9 mouse cellular contexts compared by ENCODE assay signal in genomic region chr8:84973803-84974542, GRCm38 (mm10). TPM values are rescaled to one million over a fixed set of nuclear protein-coding genes. Genes with fewer than 3 reads are reported as not detected.
DNase-seq lines count a peak whose midpoint lies in the region; ATAC-seq and TF ChIP-seq lines count a peak whose summit lies in the region.
"Had no signal": no experiment of that assay in that cellular context is flagged by ENCODE, and none has a peak within 500 bp of the region (broad histone marks: within the 10 kb centered on the region; RNA-seq: fewer than 3 reads in every experiment).

No protein-coding gene starts in this region.

- ATAC-seq in hindbrain, embryonic 11.5 days (ENCODE audit: low FRiP score): no peak
- ATAC-seq in hindbrain, embryonic 16.5 days: no peak
- no peak for ATAC-seq in heart, embryonic 13.5 days (ENCODE audit: extremely low read depth, insufficient number of reproducible peaks, low FRiP score, low TSS enrichment)
- no peak for ATAC-seq in neural tube, embryonic 12.5 days (ENCODE audit: low FRiP score, low read depth)

- no peak overlapping the region for H3K4me3 ChIP-seq in hindbrain, embryonic 11.5 days (ENCODE audit: low read depth, low read length)
- H3K4me3 ChIP-seq in hindbrain, embryonic 16.5 days (ENCODE audit: low read length): no peak overlapping the region
- H3K4me3 ChIP-seq in ES-Bruce4 (ENCODE audit: low read depth, low read length): no peak overlapping the region
- H3K4me3 ChIP-seq in heart, embryonic 13.5 days: peak overlapping the region; percentile 21; the same call in 1 of the 2 replicates
- H3K4me3 ChIP-seq in neural tube, embryonic 12.5 days: no peak overlapping the region

- TF ChIP-seq POLR2A in ES-Bruce4 (IDR thresholded peaks at IDR 0.05; ENCODE audit: insufficient read depth, low read length): no peak

- no peak overlapping the region for H3K9ac ChIP-seq in hindbrain, embryonic 11.5 days (ENCODE audit: low read depth, low read length)
- no peak overlapping the region for H3K9ac ChIP-seq in hindbrain, embryonic 16.5 days (ENCODE audit: low read depth, low read length)
- no peak overlapping the region for H3K9ac ChIP-seq in ES-Bruce4 (ENCODE audit: low read depth, poor library complexity, severe bottlenecking)
- H3K9ac ChIP-seq in heart, embryonic 13.5 days: no peak overlapping the region
- no peak overlapping the region for H3K9ac ChIP-seq in neural tube, embryonic 12.5 days

- no peak overlapping the region for H3K27ac ChIP-seq in hindbrain, embryonic 11.5 days (ENCODE audit: low read depth, low read length)
- no peak overlapping the region for H3K27ac ChIP-seq in hindbrain, embryonic 16.5 days (ENCODE audit: low read depth, low read length)
- H3K27ac ChIP-seq in ES-Bruce4 (ENCODE audit: insufficient read depth, low read length): no peak overlapping the region; the same call in 1 of the 2 replicates
- H3K27ac ChIP-seq in heart, embryonic 13.5 days (replicated peaks): peak overlapping the region; percentile 4; the same call in 1 of the 2 replicates
- H3K27ac ChIP-seq in neural tube, embryonic 12.5 days: no peak overlapping the region

- H3K4me1 ChIP-seq in hindbrain, embryonic 11.5 days (replicated peaks; ENCODE audit: control insufficient read depth, insufficient read depth, low read length): peaks cover 19% of the 10 kb centered on the region; the same call in 1 of the 2 replicates
- H3K4me1 ChIP-seq in hindbrain, embryonic 16.5 days (ENCODE audit: control insufficient read depth, insufficient read depth, low read depth, low read length): peaks cover 44% of the 10 kb centered on the region
- H3K4me1 ChIP-seq in ES-Bruce4 (ENCODE audit: control insufficient read depth, insufficient read depth, low read length): no peaks in the 10 kb centered on the region
- peaks cover 51% of the 10 kb centered on the region for H3K4me1 ChIP-seq in heart, embryonic 13.5 days
- H3K4me1 ChIP-seq in neural tube, embryonic 12.5 days: peaks cover 49% of the 10 kb centered on the region

- peak; percentile 68 for DNase-seq in hindbrain, embryonic 11.5 days (ENCODE audit: low spot score)
- peak; percentile 81 for DNase-seq in adrenal gland, postnatal 25 days
- DNase-seq in liver: peak; percentile 48
- DNase-seq in layer of hippocampus, adult 9-10 months (ENCODE audit: low spot score): no peak

- WGBS in hindbrain, embryonic 11.5 days: 73% methylated on average over 4 of the region's 4 CpGs
- 65% methylated on average over 4 of the region's 4 CpGs for WGBS in hindbrain, embryonic 16.5 days
- 63% methylated on average over 4 of the region's 4 CpGs for WGBS in heart, embryonic 13.5 days
- WGBS in neural tube, embryonic 12.5 days: 64% methylated on average over 4 of the region's 4 CpGs

- H3K4me2 ChIP-seq in hindbrain, embryonic 11.5 days (replicated peaks; ENCODE audit: low read depth, low read length): no peak overlapping the region
- no peak overlapping the region for H3K4me2 ChIP-seq in hindbrain, embryonic 16.5 days (ENCODE audit: low read length)
- peak overlapping the region; percentile 99 for H3K4me2 ChIP-seq in heart, embryonic 13.5 days
- H3K4me2 ChIP-seq in neural tube, embryonic 12.5 days (replicated peaks): 0 out of 2 replicates have a peak overlapping the region, but pooled peaks have one; percentile 12

- peak; percentile 29 for TF ChIP-seq CTCF in ES-Bruce4 (IDR thresholded peaks at IDR 0.05; ENCODE audit: low read depth, low read length)

- H3K36me3 ChIP-seq in hindbrain, embryonic 11.5 days (ENCODE audit: control insufficient read depth, insufficient read depth, low read length): 0 out of 2 replicates have a peak, but pooled peaks cover 2% of the 10 kb centered on the region
- H3K36me3 ChIP-seq in hindbrain, embryonic 16.5 days (ENCODE audit: control insufficient read depth, insufficient read depth, low read length): peaks cover 16% of the 10 kb centered on the region; the same call in 1 of the 2 replicates
- peaks cover 24% of the 10 kb centered on the region for H3K36me3 ChIP-seq in ES-Bruce4 (ENCODE audit: control insufficient read depth, insufficient read depth, low read length, poor library complexity, severe bottlenecking)
- H3K36me3 ChIP-seq in heart, embryonic 13.5 days: peaks cover 49% of the 10 kb centered on the region
- H3K36me3 ChIP-seq in neural tube, embryonic 12.5 days: peaks cover 36% of the 10 kb centered on the region

- TF ChIP-seq EP300 in ES-Bruce4 (IDR thresholded peaks at IDR 0.05; ENCODE audit: insufficient read depth, low read depth, low read length): no peak

- H3K9me3 ChIP-seq in hindbrain, embryonic 11.5 days (ENCODE audit: control insufficient read depth, low read length): no peaks in the 10 kb centered on the region
- H3K9me3 ChIP-seq in hindbrain, embryonic 16.5 days (ENCODE audit: control insufficient read depth, low read length): no peaks in the 10 kb centered on the region
- no peaks in the 10 kb centered on the region for H3K9me3 ChIP-seq in ES-Bruce4 (replicated peaks; ENCODE audit: control insufficient read depth, insufficient read depth, low read length, poor library complexity, severe bottlenecking)
- no peaks in the 10 kb centered on the region for H3K9me3 ChIP-seq in heart, embryonic 13.5 days
- H3K9me3 ChIP-seq in neural tube, embryonic 12.5 days: no peaks in the 10 kb centered on the region

- H3K27me3 ChIP-seq in hindbrain, embryonic 11.5 days (ENCODE audit: control insufficient read depth, insufficient read depth, low read length): peaks cover 21% of the 10 kb centered on the region
- peaks cover 5% of the 10 kb centered on the region; the same call in 1 of the 2 replicates for H3K27me3 ChIP-seq in hindbrain, embryonic 16.5 days (replicated peaks; ENCODE audit: control insufficient read depth, insufficient read depth, low read length)
- H3K27me3 ChIP-seq in ES-Bruce4 (ENCODE audit: control insufficient read depth, insufficient read depth, low read length, poor library complexity, severe bottlenecking): no peaks in the 10 kb centered on the region
- H3K27me3 ChIP-seq in heart, embryonic 13.5 days (replicated peaks): no peaks in the 10 kb centered on the region
- peaks cover 17% of the 10 kb centered on the region for H3K27me3 ChIP-seq in neural tube, embryonic 12.5 days (replicated peaks)

RNA-seq across cellular contexts. Expression of gene Rnaseh2a, which starts 4.4 kb away (rescaled TPM):
- polyA plus RNA-seq in hindbrain, embryonic 11.5 days (2014; fragmentation: Nextera tagmentation; extraction: Ambion mirVana): 98.5 and 104 TPM in 2 replicates
- polyA plus RNA-seq in hindbrain, embryonic 16.5 days (2015; fragmentation: Nextera tagmentation; extraction: Ambion mirVana): 55.8 and 57.5 TPM in 2 replicates
- 79.2 and 88.1 TPM in 2 replicates for polyA plus RNA-seq in ES-Bruce4 (2011; ENCODE audit: insufficient read depth, insufficient read length, low read depth, missing spikeins)
- 101 and 159 TPM in 2 replicates for total RNA-seq in adrenal gland, postnatal 25 days (2021)
- polyA plus RNA-seq in heart, embryonic 13.5 days (2015; fragmentation: Nextera tagmentation; extraction: Ambion mirVana): 82.8 and 83.4 TPM in 2 replicates
- 78.4 and 85.2 TPM in 2 replicates for polyA plus RNA-seq in neural tube, embryonic 12.5 days (2016; fragmentation: Nextera tagmentation; extraction: Ambion mirVana)

RNA-seq across cellular contexts. Expression of gene Junb, which starts 4.5 kb away (rescaled TPM):
- 6.2 and 6.4 TPM in 2 replicates for polyA plus RNA-seq in hindbrain, embryonic 11.5 days (2014; fragmentation: Nextera tagmentation; extraction: Ambion mirVana)
- 4.3 and 5.3 TPM in 2 replicates for polyA plus RNA-seq in hindbrain, embryonic 16.5 days (2015; fragmentation: Nextera tagmentation; extraction: Ambion mirVana)
- 19.0 and 20.4 TPM in 2 replicates for polyA plus RNA-seq in ES-Bruce4 (2011; ENCODE audit: insufficient read depth, insufficient read length, low read depth, missing spikeins)
- 32.8 and 33.2 TPM in 2 replicates for total RNA-seq in adrenal gland, postnatal 25 days (2021)
- 12.8 and 12.9 TPM in 2 replicates for polyA plus RNA-seq in heart, embryonic 13.5 days (2015; fragmentation: Nextera tagmentation; extraction: Ambion mirVana)
- polyA plus RNA-seq in neural tube, embryonic 12.5 days (2016; fragmentation: Nextera tagmentation; extraction: Ambion mirVana): 9.9 TPM in 2 replicates

RNA-seq across cellular contexts. Expression of gene Prdx2, which starts 4.6 kb away (rescaled TPM):
- 1,367 and 1,409 TPM in 2 replicates for polyA plus RNA-seq in hindbrain, embryonic 11.5 days (2014; fragmentation: Nextera tagmentation; extraction: Ambion mirVana)
- polyA plus RNA-seq in hindbrain, embryonic 16.5 days (2015; fragmentation: Nextera tagmentation; extraction: Ambion mirVana): 1,040 and 1,063 TPM in 2 replicates
- polyA plus RNA-seq in ES-Bruce4 (2011; ENCODE audit: insufficient read depth, insufficient read length, low read depth, missing spikeins): 226 and 237 TPM in 2 replicates
- total RNA-seq in adrenal gland, postnatal 25 days (2021): 496 and 624 TPM in 2 replicates
- 733 and 747 TPM in 2 replicates for polyA plus RNA-seq in heart, embryonic 13.5 days (2015; fragmentation: Nextera tagmentation; extraction: Ambion mirVana)
- polyA plus RNA-seq in neural tube, embryonic 12.5 days (2016; fragmentation: Nextera tagmentation; extraction: Ambion mirVana): 1,247 and 1,331 TPM in 2 replicates

RNA-seq across cellular contexts. Expression of gene Gm49661, which starts 4.7 kb away (rescaled TPM):
- polyA plus RNA-seq in hindbrain, embryonic 11.5 days (2014; fragmentation: Nextera tagmentation; extraction: Ambion mirVana): not detected in 2 replicates
- polyA plus RNA-seq in hindbrain, embryonic 16.5 days (2015; fragmentation: Nextera tagmentation; extraction: Ambion mirVana): not detected in 2 replicates
- polyA plus RNA-seq in ES-Bruce4 (2011; ENCODE audit: insufficient read depth, insufficient read length, low read depth, missing spikeins): 4.9 TPM in 1 of 2 replicates, not detected in the other
- 4.4 TPM in 1 of 2 replicates, not detected in the other for total RNA-seq in adrenal gland, postnatal 25 days (2021)
- not detected in 2 replicates for polyA plus RNA-seq in heart, embryonic 13.5 days (2015; fragmentation: Nextera tagmentation; extraction: Ambion mirVana)
- polyA plus RNA-seq in neural tube, embryonic 12.5 days (2016; fragmentation: Nextera tagmentation; extraction: Ambion mirVana): not detected in 2 replicates
- total RNA-seq: layer of hippocampus, postnatal 14 days had no signal

RNA-seq across cellular contexts. Expression of gene Hook2, which starts 16.4 kb away (rescaled TPM):
- 9.5 and 10.3 TPM in 2 replicates for polyA plus RNA-seq in hindbrain, embryonic 11.5 days (2014; fragmentation: Nextera tagmentation; extraction: Ambion mirVana)
- polyA plus RNA-seq in hindbrain, embryonic 16.5 days (2015; fragmentation: Nextera tagmentation; extraction: Ambion mirVana): 37.9 and 39.6 TPM in 2 replicates
- 41.5 and 41.8 TPM in 2 replicates for polyA plus RNA-seq in ES-Bruce4 (2011; ENCODE audit: insufficient read depth, insufficient read length, low read depth, missing spikeins)
- 7.7 and 10.8 TPM in 2 replicates for total RNA-seq in adrenal gland, postnatal 25 days (2021)
- 7.2 and 7.3 TPM in 2 replicates for polyA plus RNA-seq in heart, embryonic 13.5 days (2015; fragmentation: Nextera tagmentation; extraction: Ambion mirVana)
- 17.6 and 18.2 TPM in 2 replicates for polyA plus RNA-seq in neural tube, embryonic 12.5 days (2016; fragmentation: Nextera tagmentation; extraction: Ambion mirVana)

Comparison
In these comparisons a context has a peak if more than half of its experiments do, and no peak if none do; other contexts are left out.
1. H3K4me2 ChIP-seq: peak in heart, embryonic 13.5 days (single experiment) and neural tube, embryonic 12.5 days (single experiment); none in hindbrain, embryonic 11.5 days (single experiment) and hindbrain, embryonic 16.5 days (single experiment).